Mouse (Mus musculus) brain, adult 2 months (tissue): ENCODE results near the gene Cyyr1.

ENCODE experiments used
- DNase-seq: peaks from one replicate; pipeline ENCODE4 v3.0.0; 2011; ENCODE audit warnings: low read depth, low spot score

Gene Cyyr1

DNA sequence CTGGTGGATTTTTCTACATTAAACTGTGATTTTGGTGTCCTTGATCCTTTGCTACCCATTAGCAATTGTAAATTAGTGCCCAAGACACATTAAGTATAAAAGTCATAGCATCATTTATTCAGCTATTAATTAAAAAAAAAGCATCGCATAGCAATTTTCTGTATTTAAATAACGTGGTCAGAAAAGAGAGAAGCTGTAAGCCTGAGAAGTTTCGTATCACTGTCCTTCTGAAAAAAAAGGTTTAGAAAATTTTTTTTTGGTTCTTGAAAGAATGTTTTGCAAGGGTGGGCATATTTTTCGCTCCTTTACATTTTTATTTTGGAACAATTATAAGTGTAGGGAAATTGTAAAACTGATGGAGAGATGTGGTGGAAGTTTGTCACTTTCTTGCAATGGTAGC, 83.1 kb downstream of the Cyyr1 start:
- no peak for DNase-seq

- no peak for DNase-seq
Measured at GRCm38 (mm10) chr16:85455043-85455442, 98.2 kb downstream of the Cyyr1 start.

GRCm38 (mm10) chr16:85446306-85446705, 106.9 kb downstream of the Cyyr1 start:
- DNase-seq, result no peak

DNA sequence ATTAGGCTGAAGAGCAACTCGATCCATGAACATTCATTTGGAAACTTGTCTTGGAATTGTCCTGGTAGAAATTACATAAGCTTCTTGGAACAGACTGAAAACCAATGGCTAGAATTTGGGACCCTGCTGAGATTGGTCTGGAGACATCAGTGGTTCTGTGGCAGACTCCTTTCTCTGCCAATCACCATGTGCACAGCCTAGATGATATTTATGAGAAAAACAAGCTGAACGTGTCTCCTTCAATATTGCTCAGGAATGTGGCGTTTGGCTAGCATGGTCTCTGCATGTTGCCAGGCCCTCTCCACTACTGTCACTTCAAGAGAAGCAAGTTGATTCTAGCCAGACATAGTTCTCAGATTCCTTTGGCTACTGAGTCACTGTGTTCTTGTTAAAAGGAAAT, 107.4 kb downstream of the Cyyr1 start:
- peak; percentile 49 for DNase-seq

DNA sequence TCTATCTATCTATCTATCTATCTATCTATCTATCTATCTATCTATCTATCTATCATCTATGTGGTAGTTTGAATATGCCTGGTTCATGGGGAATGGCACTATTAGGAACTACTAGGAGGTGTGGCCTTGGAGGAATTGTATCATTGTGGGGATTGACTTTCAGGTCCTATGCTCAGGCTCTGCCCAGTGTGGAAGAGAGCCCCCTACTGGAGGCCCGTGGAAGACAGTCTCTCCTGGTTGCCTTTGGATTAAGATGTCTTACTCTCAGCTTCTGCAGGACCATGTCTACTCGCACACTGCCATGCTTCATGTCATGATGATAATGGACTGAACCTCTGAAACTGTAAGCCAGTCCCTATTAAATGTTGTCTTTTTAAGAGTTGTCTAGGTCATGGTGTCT, 117.8 kb downstream of the Cyyr1 start:
- peak; percentile 74 for DNase-seq

DNA sequence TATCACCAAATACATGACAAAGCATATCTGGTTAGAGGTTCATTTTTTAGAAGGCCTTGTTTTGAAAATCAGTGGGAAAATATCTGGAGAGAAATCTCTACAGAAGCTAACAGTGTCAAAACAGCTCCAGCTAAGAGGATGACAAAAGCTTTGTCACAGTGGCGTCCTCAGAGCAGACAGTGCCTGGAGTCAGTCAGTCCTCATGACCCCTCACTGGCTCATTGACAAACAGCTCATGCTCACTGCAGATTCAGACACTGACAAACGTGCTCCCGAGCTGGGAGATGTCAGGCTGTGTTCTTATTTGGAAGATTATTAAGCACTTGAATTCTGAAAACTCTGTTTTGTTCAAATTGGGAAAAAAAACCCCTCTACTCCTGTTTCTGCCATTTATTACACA, 124.0 kb downstream of the Cyyr1 start:
- DNase-seq, result peak; percentile 89

- no peak for DNase-seq
Measured at GRCm38 (mm10) chr16:85422889-85423288, 130.3 kb downstream of the Cyyr1 start.

DNA sequence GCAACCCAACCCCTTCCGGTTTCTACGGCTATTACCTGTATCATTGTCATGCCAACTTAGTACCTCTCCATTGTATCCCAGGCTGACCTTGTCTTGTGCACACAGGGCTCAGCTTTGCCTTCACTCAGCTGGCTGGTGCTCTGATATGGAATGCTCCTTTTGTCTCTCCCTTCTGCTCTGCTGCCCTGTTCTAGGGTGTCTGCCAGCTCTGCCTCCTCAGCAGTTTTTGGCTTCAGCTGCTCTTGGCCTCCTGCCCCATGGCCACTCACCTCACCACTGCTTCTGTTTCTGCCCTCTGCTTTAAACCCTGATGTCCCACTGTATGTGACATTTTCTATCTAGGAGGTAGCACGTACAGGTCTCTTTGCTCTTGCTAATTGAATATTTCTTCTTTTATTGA, 137.8 kb downstream of the Cyyr1 start:
- DNase-seq, result peak; percentile 85

GRCm38 (mm10) chr16:85393430-85393948, 159.7 kb downstream of the Cyyr1 start:
- DNase-seq, result no peak

DNA sequence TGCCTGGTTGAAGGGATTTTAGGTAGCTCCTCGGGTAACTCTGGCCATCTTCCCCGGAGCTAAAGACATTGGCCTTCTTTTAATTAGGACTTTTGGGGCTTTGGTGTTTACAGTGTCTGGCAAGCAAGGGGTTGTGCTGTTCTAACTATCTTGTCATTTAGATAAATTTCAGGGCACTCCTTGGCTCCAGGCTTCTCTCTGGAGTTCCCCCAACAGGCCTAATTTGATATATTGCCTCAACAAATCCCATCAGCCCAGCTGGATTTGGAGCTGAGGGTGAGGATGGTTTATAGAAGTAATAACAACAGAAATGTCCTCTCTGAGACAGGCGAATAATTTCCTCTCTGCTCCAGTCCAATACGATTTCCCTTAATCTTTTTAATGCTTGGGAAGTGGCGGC, 166.4 kb downstream of the Cyyr1 start:
- no peak for DNase-seq
